Mouse (Mus musculus): ENCODE data around the gene Arhgef28. TPM values are rescaled to one million over a fixed set of nuclear protein-coding genes. Genes with fewer than 3 reads are reported as not detected.

Arhgef28 gene
- 10.6 and 27.2 TPM in 2 replicates for polyA plus RNA-seq (2012; rRNA removed)

DNA sequence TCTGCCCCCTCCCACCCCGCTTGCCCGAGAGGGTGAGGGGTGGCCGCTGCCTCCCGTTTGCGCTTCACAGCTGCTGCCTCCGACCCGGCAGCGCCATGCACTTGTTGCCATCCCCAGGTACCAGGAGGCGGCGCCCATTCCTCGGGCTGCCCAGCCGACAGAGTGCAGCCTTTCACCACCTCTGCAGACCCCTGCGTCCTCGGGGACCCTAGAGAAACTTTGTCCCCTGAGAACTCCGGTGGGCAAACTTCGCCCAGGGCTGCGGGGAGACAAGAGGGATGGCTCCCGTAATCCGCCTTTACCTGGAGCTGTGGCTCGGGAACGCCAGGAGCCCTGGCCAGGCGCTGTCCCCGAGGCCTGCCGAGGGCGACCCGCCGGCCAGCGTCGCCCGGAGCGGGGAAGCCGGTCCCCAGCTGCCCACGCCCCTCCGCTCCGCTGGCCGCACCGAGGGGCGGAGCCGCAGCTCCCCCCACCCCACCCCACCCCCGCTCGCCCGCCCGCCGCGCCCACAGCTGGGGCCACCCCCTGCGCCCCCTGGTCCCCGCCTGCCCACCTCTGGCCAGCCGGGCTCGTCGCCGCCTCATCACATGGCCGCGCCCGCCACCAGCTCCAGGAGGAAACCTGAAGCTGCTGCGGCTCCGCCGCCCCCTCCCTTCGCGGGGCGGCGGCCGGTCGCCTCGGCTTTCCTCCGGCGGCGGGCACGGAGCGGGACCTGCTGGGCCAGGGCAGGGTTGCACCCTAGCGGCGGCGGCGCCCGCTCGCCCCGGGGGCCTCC is at the start of gene Arhgef28:
Gene Arhgef28, minus strand, starts transcription at position 669 of the 775 bp plus-strand sequence.
- peak in 1 of 2 experiments; percentile 57 for DNase-seq (ENCODE audit: extremely low spot score in 1 of 2, low spot score in 1 of 2)

GRCm38 (mm10) chr13:98254921-98255320 is 48.7 kb upstream of the Arhgef28 start:
- peak; percentile 81 for DNase-seq (ENCODE audit: extremely low spot score in 1 of 2, low spot score in 1 of 2)

DNA sequence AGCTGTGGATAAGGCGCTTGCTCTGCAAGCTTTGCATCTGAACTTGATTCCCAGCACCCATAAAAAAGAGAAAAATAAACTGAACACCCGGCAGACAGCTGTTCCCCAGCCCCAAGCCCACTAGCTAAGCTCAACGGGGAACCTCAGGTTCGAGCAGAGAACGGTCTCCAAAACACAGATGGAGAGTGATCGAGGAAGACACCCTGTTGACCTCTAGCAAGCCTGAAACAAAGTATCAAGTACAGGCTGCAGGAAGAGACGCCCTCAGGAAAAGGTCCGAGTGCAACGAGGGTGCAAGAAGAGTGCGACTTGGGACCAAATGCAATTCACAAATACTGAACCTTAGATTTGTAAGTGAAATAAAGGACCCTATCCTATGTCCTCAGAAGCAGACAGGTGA is 43.4 kb upstream of the Arhgef28 start:
- no peak for DNase-seq (ENCODE audit: extremely low spot score in 1 of 2, low spot score in 1 of 2)

DNA sequence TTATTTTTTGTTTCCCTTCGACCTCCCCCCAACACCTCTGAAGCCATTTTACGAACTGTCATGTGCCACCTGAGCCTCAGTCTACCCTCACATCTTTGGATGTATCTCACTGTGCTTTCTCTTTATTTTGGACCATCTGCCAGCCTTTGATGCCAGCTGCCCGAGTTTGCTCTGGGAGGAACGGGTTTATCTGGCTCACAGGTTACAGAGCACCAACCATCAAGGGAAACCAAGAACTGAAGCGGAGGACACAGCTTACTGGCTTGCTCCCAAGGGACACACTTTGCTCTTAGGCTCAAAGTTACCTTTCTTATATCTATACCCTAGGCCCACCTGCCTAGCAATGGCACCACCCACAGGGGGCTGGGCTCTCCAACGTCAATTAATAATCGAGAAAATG is 39.1 kb upstream of the Arhgef28 start:
- no peak for DNase-seq (ENCODE audit: extremely low spot score in 1 of 2, low spot score in 1 of 2)

GRCm38 (mm10) chr13:98244571-98245350 is 38.5 kb upstream of the Arhgef28 start:
- no peak for DNase-seq (ENCODE audit: extremely low spot score in 1 of 2, low spot score in 1 of 2)

DNA sequence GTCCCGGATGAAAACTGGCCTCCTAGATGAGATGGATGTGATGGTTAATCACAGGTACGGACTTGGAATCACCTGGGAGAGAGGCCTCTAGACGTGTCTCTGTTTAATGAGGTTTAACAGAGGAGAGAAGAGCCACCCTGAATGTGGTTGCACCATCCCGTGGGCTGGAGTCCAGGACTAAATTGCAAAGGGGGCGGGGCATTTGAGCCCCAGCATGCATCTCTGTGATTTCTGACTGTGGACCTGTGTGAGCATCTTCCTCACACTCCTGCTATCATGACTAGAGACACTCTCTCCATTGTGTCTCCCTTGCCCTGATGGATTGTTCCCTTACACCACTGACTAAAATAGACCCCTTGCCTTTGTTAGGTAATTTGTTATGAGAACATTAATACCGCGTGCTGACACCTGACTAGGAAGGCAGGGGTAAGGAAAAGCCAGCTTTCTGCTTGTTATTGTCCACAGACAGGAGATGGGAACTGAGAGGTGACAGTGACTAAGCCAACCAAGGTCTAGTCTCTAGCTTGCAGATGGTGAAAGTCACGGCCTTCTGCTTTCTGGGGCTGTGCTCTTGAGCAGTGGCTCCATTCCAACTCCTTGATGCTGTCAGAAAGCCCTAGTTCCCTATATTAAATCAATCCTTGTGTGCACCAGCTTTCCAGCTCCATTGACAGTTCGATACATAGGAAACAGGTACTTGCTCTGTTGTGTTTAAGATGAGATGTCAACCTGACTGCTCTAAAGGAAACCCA is 35.5 kb upstream of the Arhgef28 start:
- DNase-seq (ENCODE audit: extremely low spot score in 1 of 2, low spot score in 1 of 2), result no peak

GRCm38 (mm10) chr13:98239978-98240641 is 33.9 kb upstream of the Arhgef28 start:
- DNase-seq (ENCODE audit: extremely low spot score in 1 of 2, low spot score in 1 of 2), result peak; percentile 49 to 95

DNA sequence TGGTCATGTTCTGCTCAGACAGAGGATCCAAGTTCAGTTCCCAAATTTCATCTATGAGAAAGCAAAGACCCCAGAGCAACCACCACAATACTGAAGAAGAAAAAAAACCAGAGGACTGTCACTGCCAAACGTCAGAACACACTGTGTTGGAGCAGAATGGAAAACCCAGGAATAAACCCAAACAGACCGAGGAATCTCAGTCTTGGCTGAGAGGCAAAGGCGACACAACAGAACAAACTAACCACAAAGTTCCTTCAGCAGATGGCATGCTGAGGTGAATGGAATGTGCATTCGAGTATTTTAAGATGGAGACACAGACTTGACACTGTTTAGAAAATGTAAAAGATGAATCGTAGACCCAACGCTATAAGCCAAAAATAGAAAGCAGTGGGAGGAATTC is 29.2 kb upstream of the Arhgef28 start:
- no peak for DNase-seq (ENCODE audit: extremely low spot score in 1 of 2, low spot score in 1 of 2)

DNA sequence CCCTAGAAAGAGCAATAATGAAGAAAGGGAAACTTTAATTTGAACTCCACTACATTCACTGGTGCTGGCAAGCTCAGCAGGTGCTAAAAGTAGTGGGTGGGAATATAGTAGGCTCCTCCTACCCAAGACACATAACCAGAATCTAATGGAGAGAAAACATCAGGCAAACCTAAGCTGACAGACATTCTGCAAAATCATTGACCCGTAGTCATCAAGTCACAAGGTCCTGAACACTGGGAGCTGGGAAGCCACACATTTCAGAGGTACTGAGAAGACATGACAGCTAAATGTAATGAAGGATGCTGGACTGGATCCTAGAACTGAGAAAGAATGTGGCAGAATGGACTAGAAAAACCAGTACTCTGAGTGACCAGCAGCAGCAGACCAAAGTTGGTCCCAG is 24.3 kb upstream of the Arhgef28 start:
- no peak for DNase-seq (ENCODE audit: extremely low spot score in 1 of 2, low spot score in 1 of 2)

DNA sequence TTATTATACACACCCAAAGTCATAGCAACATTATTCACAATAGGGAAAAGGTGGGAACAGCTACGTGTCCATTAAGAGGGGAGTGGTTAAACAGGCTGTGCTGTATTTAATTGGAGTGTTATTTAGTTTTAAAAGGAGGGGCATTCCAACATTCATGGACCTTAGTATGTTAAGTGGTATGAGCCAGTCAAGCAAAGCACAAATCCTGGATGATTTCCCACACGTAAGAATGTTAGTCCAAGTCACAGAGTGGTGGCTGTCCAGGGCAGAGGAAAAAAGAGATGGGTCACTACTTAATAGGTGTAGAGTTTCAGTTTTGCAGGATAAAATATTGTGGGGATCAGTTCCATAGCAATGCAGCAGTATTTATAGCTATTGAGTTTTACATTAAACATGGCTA is 20.0 kb upstream of the Arhgef28 start:
- no peak for DNase-seq (ENCODE audit: extremely low spot score in 1 of 2, low spot score in 1 of 2)

GRCm38 (mm10) chr13:98222848-98223247 is 16.6 kb upstream of the Arhgef28 start:
- DNase-seq (ENCODE audit: extremely low spot score in 1 of 2, low spot score in 1 of 2), result peak in 1 of 2 experiments; percentile 34

- DNase-seq (ENCODE audit: extremely low spot score in 1 of 2, low spot score in 1 of 2), result no peak
Measured at GRCm38 (mm10) chr13:98210137-98210536, 3.9 kb upstream of the Arhgef28 start.

DNA sequence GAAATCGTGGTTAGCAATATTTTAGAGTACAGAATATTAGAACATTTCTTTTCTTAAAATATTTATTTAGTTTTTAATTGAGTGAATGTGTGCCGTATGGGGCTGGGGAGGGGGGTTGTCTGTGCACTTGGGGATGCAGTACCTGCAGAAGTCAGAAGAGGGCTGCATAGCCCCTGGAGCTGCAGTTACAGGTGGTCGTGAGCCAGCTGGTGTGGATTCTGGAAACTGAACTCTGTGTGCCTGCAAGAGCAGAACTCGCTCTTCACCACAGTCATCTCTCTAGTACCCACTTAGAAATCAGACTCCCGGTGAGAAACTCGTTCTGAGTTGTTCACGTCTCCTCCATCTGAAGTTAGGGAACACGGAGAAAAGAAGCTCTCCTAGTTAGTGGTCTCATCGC is 2.6 kb upstream of the Arhgef28 start:
- DNase-seq (ENCODE audit: extremely low spot score in 1 of 2, low spot score in 1 of 2), result peak in 1 of 2 experiments; percentile 34

GRCm38 (mm10) chr13:98206546-98206870 is 269 bp upstream of the Arhgef28 start:
- DNase-seq (ENCODE audit: extremely low spot score in 1 of 2, low spot score in 1 of 2), result no peak

DNA sequence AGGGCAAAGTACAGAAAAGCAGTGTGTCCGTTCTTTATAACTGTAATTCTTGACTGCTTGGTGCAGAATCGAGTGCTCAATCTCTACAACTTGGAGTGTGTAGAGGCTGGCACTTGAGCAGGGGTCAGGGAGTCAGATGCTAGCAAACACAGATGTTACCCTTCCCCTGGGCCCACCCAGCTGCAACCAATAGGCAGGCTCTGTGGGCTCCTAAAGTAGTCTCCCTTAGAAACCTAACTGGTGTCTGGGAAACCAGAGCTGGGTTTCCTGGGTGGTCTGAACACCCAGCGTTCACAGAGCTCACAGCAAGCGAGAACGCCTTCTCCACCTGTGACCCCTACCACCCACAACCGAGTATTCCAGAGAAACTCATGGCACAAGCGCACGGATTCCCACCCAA is 1.1 kb downstream of the Arhgef28 start:
- DNase-seq (ENCODE audit: extremely low spot score in 1 of 2, low spot score in 1 of 2), result no peak

- no peak for DNase-seq (ENCODE audit: extremely low spot score in 1 of 2, low spot score in 1 of 2)
Measured at GRCm38 (mm10) chr13:98204371-98204770, 1.9 kb downstream of the Arhgef28 start.

DNA sequence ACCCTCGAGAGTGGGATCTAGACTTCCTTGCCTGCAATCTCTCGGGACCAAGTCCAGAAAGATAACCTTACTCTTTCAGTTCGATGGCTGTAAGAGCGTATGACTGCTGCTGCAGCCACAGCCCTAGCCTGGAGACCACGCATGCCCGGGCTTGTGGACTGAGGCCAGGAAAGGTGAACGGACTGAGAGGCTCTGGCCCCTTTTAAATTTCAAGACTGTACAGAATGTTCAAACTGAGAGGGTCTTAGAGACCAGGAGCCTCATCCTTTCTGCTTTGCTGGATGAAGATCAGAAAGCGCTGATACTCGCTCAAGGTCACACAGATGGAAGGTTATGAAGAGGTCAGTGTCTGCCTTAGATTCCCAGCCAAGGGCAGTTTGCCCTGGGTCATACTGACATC is 4.8 kb downstream of the Arhgef28 start:
- no peak for DNase-seq (ENCODE audit: extremely low spot score in 1 of 2, low spot score in 1 of 2)

DNA sequence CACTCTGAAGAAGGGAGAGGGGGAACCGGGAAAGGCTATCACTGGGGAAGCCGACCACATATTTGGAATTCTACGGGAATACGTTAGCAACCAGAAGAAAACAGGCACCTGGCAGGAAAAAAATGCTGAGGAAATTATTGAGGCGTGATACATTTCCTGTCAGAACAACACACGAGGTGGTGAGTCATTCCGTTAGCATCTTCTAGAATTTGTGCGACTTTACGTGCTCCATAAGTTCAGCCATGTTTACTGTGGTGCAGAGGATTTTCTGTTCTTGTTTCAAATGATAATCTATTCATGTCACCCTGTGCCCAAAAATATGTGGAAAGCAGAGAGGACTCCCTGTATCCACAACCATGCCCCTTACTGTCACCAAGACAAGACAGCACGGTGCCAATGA is 13.6 kb downstream of the Arhgef28 start:
- no peak for DNase-seq (ENCODE audit: extremely low spot score in 1 of 2, low spot score in 1 of 2)

DNA sequence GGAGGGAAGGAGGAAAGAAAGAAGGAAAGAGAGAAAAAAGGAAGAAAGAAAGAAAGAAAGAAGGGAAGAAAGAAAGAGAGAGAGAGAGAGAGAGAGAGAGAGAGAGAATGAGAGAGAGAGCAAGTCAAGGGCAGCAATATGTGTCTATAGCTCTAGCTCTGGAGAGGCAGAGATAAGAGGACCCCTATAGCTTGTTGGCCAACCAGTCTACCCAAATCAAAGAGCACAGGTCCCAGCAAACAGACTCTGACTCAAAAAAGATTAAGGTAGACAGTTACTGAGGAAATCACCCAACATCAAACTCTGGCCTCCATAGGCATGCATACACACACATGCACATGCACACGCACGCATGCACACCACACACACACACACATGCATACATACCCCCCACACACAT is 17.7 kb downstream of the Arhgef28 start:
- no peak for DNase-seq (ENCODE audit: extremely low spot score in 1 of 2, low spot score in 1 of 2)

DNA sequence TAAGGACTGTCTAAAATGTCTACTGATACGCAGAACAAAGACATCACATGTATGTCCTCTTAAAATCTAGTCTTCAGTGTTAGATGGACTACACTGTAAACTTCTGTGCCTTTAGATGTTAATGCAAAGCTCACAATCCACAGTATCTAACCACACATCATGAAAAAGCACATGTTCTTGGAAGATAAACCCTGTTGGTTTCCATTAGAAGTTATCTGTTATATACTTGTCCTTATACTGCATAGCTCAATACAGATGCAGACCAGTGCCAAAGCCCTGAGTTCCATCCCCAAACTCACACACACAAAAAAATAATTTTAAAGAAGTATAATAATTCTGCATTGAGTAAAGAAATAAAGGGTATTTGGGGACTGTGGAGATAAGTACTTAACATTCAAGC is 18.3 kb downstream of the Arhgef28 start:
- no peak for DNase-seq (ENCODE audit: extremely low spot score in 1 of 2, low spot score in 1 of 2)

GRCm38 (mm10) chr13:98186179-98186578 is 20.1 kb downstream of the Arhgef28 start:
- peak in 1 of 2 experiments; percentile 38 for DNase-seq (ENCODE audit: extremely low spot score in 1 of 2, low spot score in 1 of 2)
